Mouse (Mus musculus): Measurements from ENCODE around the gene Rps27. TPM values are rescaled to one million over a fixed set of nuclear protein-coding genes. Genes with fewer than 3 reads are reported as not detected.

The Rps27 gene
- polyA plus RNA-seq, 1 experiment = 2,765 TPM

DNA sequence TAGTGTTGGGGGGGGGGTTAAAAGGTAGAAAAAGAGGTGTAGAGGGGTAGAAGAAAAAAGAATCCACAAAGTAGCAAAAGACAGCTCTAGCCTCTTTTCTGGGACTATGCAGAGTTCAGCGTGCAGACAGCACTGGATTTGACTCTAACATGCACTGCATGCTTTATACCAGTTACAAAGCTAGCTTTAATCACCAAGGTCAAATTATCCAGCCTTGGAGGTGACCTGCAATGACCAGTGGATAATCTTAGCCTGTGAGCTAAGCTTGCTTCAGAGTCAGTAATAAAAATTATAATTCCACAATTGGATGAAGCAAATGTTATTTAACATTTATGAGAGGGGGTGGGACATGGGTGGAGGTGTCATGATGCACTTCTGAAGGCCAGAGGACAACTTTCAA is 17.8 kb downstream of the Rps27 start:
- 72% methylated on average over 1 of the region's 1 CpGs for WGBS

DNA sequence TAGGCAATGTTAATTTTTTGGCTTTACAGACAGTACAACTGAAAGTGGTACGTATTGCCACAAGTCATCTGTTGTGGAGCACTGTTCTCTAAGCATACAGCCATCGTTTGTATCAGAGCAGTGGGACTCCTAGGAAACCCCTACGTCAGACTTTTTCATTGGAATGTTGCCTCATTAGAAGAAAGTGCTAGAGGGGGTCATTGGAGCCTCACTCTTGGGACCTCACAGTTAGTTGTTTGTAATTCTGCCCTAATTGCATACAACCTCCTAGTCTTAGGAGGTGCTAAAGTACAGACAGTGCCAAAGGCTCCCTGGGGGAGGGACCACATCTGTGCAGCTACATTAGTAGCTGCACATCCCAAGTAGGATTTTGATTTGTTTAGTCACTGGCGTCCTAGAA is 18.7 kb downstream of the Rps27 start:
- no peak for DNase-seq (ENCODE audit: low read depth, low spot score)
- WGBS = 70% methylated on average over 4 of the region's 4 CpGs

More for the DNA sequence above, 17.8 kb downstream of the Rps27 start:
- no peak for DNase-seq (ENCODE audit: low read depth, low spot score)

DNA sequence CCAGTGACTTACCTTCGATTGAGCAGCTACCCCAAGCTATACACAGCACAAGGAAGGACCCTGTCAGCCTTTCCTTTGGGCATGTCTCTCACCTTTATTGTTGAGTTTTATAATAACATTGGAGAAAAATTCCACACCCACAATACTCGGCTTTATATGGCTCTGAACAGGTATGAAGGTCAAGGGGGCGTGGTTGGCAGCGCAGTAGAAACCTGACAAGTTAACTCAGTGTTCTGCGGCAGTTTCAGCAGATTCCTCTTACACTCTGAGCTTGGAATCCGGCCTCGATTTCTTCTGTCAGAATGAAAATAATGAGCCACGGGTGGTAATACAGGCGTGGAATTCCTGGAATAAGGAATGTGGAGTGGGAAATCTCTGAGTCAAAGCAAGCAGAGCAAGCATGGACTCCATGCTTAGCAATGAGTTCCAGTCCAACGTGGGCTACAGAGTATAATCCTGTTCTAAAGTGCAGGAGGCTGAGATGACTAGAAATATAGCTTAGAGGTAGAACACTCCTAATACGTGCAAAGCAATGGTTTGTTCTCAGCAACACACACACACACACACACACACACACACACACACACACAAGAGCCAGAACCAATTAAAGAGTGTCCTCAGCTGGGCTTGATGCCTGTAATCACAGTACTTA is 22.5 kb downstream of the Rps27 start:
- WGBS = 28% methylated on average over 11 of the region's 11 CpGs
- peak; percentile 75 for DNase-seq (ENCODE audit: low read depth, low spot score)

DNA sequence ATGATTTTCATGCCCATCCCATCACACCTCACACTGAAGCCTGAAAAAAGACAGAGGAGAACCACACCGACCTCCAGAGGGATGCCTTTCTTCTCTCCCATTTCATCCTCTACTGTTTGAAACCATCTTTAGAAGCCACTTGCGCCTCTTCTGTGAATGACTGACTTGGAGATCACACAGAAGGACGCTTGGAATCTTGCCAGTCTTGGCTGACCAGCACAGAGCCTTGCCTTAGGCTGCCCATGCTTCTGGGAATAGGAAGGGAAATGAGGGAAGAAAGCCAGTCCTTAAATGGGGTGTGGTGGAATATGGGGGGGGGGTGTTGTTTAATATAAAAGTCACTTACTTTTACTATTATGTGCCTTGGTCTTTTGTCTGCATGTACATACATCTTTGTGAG is 29.9 kb downstream of the Rps27 start:
- WGBS = 76% methylated on average over 3 of the region's 3 CpGs
- no peak for DNase-seq (ENCODE audit: low read depth, low spot score)

DNA sequence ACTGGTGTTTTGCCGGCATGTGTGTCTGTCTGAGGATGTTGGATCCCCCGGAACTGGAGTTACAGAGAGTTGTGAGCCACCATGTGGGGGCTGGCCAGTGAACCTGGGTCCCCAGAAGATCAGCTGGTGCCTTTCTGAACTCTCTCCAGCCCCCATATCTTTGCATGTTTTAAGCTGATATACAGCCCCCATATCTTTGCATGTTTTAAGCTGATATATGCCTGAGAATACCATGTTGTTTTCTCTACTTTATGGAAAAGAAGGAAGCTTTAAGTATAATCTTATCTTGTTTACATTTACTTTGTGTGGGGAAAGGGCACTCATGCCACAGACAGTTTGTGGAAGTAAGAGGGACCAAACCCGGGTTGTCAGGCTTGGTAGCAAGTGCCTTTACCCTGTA is 33.9 kb downstream of the Rps27 start:
- 66% methylated on average over 3 of the region's 3 CpGs for WGBS

More for the DNA sequence above, 33.9 kb downstream of the Rps27 start:
- no peak for DNase-seq (ENCODE audit: low read depth, low spot score)

Other genes with a start within 250 kb of the Rps27 start
- gene Hax1, start 214.9 kb downstream of the Rps27 start, polyA plus RNA-seq (2012; rRNA removed) = 60.1 and 80.7 TPM in 2 replicates
- 41.1 and 46.7 TPM in 2 replicates for gene 4933434E20Rik, start 162.0 kb downstream of the Rps27 start, polyA plus RNA-seq (2012; rRNA removed)
- gene Ubap2l, start 161.0 kb downstream of the Rps27 start, polyA plus RNA-seq (2012; rRNA removed) = 51.4 and 75.2 TPM in 2 replicates
- 161 and 190 TPM in 2 replicates for gene Tpm3, start 141.0 kb downstream of the Rps27 start, polyA plus RNA-seq (2012; rRNA removed)
- 0.24 and 0.34 TPM in 2 replicates for gene Nup210l, start 109.5 kb downstream of the Rps27 start, polyA plus RNA-seq (2012; rRNA removed)
- 2.9 and 3.6 TPM in 2 replicates for gene Rab13, start within 50 bp of the Rps27 start, polyA plus RNA-seq (2012; rRNA removed)
- gene Jtb, start 17.9 kb upstream of the Rps27 start, polyA plus RNA-seq (2012; rRNA removed) = 53.6 and 59.5 TPM in 2 replicates
- gene Creb3l4, start 29.9 kb upstream of the Rps27 start, polyA plus RNA-seq (2012; rRNA removed) = 13.6 and 18.6 TPM in 2 replicates
- gene Slc39a1, start 34.5 kb upstream of the Rps27 start, polyA plus RNA-seq (2012; rRNA removed) = 76.1 and 83.3 TPM in 2 replicates
- 25.7 and 33.4 TPM in 2 replicates for gene Crtc2, start 40.5 kb upstream of the Rps27 start, polyA plus RNA-seq (2012; rRNA removed)
- gene Dennd4b, start 51.5 kb upstream of the Rps27 start, polyA plus RNA-seq (2012; rRNA removed) = 7.6 and 12.7 TPM in 2 replicates
- gene Gatad2b, start 79.5 kb upstream of the Rps27 start, polyA plus RNA-seq (2012; rRNA removed) = 7.7 and 13.4 TPM in 2 replicates
- gene Slc27a3, start 176.3 kb upstream of the Rps27 start, polyA plus RNA-seq (2012; rRNA removed) = 4.6 and 5.9 TPM in 2 replicates
- gene Ints3, start 220.0 kb upstream of the Rps27 start, polyA plus RNA-seq (2012; rRNA removed) = 28.7 and 32.2 TPM in 2 replicates

Data from large intestine, adult 2 months (tissue).